Mouse (Mus musculus): ENCODE data around the gene Fbxw10.

Gene Fbxw10

DNA sequence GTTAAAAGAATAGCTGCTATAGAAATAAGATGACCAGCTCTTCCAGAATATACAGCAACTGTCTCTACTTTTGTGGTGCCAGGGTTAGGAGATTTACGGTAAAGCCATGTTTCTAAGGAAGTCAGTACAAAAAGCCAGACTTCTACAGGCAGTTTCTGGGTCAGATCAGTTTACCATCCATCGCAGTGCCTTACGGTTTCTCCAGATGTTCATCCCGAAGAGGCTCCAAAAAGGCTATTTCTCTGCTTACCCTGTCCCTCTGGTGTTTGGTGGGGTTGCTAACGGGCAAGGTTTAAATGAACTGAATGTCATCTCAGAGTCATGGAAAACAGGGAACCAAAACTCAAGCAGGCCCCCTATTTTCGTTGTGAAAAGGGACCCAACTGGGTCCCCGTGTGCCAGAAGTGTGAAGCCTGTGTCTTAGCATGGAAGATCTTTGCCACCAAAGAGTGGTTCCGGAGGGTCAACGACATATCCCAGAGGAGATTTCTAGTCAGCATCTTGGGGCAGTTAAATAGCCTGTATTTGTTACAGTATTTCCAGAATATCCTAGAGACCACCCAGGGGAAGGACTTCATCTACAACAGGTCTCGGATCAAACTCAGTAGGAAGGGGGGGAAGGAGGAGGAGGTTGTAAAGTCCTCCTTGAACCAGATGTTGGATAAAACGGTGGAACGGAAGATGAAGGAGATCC lies at the start of gene Fbxw10:
Gene Fbxw10, plus strand, starts transcription at position 109 of the 694 bp plus-strand sequence.
- peak; percentile 54 for DNase-seq (ENCODE audit: low read depth, low spot score)

DNA sequence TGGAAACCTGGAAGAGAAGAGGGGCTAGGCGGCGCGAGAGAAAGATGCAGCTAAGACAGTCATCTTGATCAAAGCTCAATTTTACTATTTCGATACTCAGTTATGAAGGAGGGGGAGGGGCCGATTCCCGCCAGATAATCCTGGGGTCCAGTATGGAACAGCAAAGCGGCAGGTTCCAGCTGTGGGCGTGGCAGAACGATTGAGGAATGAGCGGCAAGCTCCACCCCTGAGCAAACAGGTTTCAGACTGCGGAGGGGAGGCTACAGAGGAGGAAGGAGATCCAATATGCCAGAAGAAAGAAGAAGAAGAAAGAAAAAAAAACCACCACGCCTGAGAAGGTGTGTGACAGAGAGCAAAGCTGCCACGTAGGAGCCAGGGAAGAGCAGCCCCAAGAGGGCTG lies 42.8 kb upstream of the Fbxw10 start:
- peak; percentile 66 for DNase-seq (ENCODE audit: low read depth, low spot score)

DNA sequence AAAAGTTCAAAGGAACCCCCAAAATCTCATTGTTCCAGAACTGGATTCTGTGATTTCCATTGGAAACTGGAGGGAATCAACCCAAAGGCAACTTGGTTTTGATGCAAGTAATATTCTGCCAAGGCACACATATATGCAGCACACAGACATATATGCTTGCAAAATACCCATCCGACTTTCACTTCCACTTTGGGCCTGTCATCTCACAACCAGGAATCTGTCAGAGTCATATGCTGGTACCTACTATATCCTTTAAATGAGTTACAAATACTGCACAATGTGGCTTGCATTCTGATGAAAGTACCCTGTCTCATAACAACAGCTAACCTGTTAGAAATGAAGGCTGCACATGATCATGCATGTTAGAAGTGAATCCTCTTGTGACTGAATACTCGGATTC lies 38.9 kb upstream of the Fbxw10 start:
- no peak for DNase-seq (ENCODE audit: low read depth, low spot score)

DNA sequence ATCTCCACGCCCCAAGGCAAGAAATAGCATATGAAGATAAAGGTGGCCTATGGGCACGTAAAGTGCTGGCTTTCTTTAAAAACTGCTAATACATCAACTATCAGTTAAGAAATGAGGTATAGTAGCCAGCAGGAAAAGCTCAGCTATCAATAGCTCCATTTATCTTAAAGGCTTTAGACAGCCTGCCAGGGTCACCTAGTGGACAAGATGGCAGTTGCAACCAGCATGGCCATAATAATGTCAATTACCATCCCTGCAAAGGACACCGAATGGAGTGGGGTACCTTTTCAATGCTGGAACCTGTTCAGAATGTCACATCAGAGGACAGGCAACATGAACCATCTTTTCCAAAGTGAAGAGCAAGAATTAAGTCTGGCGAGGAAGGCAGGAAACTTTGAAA lies 37.7 kb upstream of the Fbxw10 start:
- DNase-seq (ENCODE audit: low read depth, low spot score), result no peak

DNA sequence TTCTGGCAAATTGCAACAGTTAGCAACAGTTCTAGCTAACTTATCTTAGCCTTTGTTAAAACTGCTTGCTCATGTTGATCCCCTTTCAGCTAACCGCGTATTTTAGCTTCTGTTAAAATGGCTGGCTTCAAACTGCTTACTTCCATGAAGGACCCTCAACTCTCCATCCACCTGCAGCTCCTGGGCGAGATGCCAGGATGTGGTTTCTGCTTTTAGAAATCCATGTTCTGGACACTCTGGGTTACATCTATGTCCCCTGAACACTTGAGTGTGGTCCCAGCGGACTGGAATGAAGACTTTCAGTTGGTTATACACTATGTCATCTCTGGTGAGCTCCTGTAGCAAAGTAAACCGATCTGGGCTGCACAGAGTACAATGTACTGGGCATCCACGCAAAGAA lies 34.6 kb upstream of the Fbxw10 start:
- no peak for DNase-seq (ENCODE audit: low read depth, low spot score)

DNA sequence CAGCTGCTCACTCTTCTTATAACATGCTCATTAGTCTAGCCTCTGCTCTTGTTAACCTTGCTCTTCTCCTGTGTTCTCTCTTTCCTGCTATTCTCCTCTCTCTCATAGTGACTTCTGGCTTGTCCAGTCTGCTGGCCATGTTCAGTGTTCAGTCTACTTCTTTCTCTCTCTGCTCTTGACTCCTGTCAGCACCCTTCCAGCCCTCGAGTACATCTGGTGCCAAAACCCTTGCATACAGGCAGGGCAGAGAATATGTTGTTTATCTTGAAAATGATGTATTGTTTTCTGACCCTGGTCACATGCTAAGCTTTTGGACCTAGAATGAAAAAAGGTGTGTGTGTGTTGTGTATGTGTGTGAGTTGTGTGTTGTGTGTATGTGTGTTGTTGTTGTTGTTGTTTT lies 33.4 kb upstream of the Fbxw10 start:
- no peak for DNase-seq (ENCODE audit: low read depth, low spot score)

DNA sequence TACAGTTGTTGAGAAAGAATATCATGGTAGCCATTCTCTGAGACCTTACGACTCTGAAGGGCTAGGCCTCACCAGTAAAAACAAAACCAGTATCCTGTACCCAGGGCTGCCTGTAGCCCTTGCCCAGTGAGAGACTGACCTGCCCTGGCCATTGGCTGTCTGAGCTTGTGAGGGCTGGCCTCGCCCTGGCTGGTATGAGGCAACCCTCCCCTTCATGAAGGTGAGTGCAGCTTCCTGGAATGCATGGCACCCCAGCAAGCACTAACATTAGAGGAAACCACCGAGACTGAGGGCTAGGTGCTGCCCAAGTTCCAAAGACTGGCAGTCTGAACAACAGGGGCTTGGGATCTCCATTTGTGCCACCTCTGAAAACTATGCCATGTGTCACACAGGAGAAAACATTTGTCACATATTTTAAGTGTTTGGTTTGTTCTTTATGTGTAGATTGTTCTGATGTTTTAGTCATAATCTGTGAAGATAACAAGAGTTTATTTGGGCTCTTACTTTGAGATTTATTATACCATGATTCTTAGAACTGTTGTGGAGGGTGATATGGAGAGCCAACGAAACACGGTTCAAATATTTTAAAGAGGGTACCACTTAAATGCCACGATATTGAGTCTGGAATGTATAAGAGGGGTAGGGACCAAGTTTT lies 32.8 kb upstream of the Fbxw10 start:
- no peak for DNase-seq (ENCODE audit: low read depth, low spot score)

DNA sequence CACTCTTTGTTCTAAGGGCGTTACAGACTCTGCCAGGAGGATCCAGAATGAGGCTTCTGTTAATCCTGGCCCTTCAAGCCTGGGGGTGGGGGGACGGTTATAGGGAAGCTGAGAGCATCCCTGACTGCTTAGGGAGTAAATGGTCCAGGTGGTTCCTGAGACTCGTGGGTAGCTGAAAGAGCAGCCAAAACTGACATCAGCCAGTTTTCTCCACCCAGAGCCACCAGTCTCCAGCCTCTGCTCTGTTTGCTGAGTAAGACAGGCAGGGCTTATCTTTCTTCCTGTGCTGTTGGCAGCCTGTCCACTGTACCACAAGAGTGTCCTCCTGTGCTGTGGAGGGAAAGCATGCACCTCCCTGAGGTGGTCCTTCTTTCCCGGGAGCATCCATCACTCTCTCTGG lies 32.2 kb upstream of the Fbxw10 start:
- DNase-seq (ENCODE audit: low read depth, low spot score), result no peak

DNA sequence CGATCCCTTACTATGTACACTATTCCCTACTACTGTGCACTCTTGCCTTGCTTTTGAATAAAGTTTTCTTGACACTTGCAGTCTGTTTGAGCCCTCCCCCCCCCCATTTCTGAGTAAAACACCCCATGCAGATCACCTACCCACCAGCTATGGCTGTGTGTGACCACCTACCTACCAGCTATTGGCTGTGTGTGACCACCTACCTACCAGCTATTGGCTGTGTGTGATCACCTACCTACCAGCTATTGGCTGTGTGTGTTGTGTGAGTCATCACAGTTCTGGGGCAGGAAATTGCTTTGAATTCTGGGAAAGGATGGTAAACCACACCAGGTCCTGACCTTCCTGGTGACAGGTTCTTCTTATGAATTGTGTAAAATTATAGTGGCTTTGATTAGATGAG lies 31.4 kb upstream of the Fbxw10 start:
- DNase-seq (ENCODE audit: low read depth, low spot score), result no peak

DNA sequence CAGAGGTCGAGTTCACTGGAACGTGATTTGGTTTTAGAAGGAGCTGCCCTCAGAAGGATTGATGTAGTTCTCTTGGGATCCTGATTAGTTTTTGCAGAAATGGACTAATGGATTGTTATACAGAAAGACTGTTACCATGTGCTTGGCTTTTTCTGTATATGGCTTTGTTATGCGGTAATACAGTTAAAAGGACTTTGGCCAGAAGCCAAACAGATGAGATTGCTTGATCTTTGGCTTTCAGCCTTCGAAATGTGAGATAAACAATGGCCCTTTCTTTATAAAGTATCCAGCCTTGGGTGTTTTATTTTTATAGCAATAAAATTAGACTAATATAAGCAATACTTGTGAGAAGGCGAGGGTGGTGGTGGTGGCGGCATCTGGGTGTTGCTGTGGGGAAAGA lies 30.3 kb upstream of the Fbxw10 start:
- no peak for DNase-seq (ENCODE audit: low read depth, low spot score)

DNA sequence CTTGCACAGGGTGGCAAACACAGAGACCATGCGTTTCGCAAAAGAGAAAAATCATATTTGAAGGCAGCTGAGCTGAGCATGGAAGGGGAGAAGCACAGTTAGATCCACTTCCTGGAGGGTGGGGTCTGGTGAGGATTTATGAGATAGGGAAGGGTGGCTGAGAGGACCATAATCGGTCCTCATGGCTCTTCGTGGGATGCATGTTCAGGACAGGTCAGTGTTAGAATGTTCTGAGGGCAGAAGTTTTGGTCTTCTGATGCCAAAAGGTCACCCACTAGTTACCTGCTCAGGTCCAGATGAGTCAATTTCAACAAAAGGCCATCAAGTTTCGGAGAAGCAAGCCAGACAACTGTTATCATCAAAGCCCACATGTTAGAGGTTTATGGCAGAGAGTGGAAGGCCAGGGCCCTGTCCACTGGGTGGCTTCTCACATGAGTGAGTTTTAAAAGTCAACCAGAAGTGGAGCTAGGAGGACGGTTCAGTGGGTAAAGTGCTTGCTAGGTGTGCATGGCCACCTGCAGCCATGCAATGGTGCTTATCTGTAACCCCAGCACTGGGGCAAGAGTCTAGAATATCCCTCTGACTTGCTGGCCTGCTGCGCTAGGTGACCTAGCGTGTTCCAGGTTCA lies 27.7 kb upstream of the Fbxw10 start:
- no peak for DNase-seq (ENCODE audit: low read depth, low spot score)

DNA sequence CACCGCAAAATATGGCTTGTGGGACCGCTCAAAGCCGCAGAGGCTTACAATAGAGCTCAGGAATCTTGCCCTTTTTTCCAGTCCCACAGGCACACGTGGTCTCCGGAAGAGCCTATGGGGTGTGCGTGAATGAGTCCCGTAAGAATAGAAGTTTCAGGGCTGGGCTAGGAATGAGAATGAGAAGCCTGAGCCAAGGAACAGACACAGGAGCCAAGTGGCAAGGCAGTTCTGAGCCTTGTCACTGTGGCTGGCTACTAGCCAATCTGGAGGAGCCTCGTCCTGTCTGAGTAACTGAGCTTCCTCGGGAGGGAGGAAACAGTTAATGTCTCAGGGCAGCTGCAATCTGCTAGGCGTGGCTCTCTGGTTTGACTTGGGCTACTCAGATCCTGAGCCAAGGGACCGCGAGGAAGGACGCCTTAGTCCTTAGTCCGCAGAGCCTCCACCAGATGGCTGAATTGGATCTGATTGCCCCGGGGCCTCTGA lies 26.8 kb upstream of the Fbxw10 start, which contains the start of gene Trim16:
Gene Trim16, plus strand, starts transcription at position 173 of the 483 bp plus-strand sequence.
- DNase-seq (ENCODE audit: low read depth, low spot score), result peak; percentile 92

DNA sequence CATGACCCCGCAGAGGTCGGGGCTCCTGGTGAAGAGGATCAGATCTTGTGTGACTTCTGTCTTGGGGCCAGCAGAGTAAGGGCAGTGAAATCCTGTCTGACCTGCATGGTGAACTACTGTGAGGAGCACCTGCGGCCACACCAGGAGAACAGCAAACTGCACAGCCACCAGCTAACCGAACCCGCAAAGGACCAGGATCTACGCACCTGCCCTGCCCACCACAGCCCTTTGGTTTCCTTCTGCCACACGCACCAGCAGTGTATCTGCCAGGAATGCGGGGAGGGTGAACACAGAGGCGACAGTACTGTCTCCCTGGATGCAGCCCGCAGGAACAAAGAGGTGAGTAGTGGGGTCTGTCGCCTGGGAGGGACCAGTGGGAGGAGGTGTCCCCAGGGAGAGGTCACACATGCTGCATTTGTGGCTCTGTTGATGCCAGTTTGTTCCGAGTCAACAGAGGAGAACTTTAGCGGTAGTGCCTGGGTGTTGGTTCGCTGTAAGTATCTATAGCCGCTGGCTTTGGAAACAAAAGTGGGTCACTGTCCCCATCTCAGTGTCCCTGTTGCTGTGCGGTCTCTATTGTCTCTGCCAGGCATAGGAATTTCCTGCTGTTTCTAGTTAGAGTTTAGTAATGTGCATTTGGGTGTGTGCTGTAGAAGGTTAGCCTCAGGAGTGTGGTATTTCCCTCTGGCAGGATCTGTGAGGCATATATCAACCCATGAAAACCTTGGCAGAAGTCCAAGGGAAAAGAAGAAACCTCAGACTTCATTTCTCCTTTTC lies 26.0 kb upstream of the Fbxw10 start:
- peak; percentile 34 for DNase-seq (ENCODE audit: low read depth, low spot score)

DNA sequence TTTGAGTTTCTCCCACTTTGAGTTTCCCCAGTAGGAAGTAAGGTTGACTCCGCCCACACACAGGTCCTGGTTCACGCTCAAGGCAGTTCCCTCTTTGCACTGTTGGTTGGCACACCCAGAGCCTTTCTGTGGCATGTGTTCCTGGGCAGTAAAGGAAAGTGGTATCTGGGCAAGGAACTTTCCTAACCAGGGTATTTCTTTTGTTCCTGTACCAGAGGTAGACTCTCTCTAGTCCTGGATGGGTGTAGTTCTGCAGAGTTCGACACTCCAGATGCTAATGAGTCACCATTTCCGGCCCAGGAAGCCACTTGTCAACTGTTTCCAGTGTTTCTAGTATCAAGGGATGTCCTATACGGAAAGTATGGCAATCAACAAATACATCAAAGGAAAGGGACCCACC lies 25.0 kb upstream of the Fbxw10 start:
- DNase-seq (ENCODE audit: low read depth, low spot score), result peak; percentile 62

DNA sequence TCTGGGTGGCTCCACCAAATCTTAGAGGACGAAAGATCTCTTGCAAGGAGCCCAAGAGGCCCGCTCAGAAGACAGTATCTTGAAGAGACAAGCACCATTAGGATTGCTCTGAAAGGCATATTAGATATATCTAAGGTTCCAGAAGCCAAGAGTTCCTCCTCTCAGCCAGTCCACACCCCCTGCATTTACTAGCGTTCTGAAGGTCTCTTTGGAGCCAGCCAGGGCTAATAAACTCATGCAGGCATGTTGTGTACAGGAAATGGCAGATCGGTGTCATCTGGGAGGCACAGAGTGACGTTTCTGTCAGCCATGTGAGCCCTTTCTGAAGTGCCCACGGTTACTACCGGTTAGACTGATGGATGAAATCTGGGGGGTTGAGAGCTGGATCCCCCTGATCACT lies 22.7 kb upstream of the Fbxw10 start:
- DNase-seq (ENCODE audit: low read depth, low spot score), result peak; percentile 30

DNA sequence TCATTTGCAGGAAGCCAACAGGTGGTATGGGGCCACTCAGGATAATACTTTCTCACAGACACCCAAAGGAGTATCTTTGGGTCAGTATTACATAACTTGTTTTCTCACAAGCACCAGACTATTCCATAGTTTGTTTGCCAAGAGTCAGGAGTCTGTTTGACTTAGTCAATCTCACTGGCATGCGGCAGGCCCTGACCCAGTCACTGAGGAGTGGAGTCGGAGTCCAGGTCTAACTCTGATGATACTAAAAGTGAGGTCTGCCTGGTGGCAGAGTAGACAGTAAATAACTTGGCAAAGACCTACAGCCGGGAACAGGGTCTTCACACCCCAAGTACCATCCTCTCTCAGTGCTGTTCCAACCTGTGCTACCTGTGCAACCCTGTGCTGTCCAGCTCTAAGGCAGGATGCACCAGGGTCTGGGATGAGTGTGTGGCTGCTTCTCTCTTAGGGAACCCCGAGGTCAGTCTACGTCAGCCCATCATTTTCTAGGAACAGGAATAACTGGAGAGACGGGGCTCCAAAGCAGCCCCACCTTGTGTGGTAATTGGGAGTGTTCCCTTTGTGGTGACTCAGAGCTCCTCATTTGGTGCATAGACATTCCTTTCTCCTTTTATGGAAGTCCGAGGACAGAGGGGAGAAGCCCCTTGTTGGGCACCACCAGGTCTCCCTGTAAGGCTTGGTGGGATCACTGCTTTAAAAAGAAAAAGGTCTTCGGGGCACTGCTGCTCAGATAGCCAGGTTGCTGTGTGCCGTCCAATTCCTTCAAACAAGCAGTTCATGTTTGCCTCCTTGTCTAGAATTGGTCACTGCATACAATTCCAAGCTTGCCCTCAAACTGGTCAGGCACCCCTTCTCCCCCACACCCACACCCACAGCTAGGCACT lies 21.4 kb upstream of the Fbxw10 start:
- DNase-seq (ENCODE audit: low read depth, low spot score), result no peak

DNA sequence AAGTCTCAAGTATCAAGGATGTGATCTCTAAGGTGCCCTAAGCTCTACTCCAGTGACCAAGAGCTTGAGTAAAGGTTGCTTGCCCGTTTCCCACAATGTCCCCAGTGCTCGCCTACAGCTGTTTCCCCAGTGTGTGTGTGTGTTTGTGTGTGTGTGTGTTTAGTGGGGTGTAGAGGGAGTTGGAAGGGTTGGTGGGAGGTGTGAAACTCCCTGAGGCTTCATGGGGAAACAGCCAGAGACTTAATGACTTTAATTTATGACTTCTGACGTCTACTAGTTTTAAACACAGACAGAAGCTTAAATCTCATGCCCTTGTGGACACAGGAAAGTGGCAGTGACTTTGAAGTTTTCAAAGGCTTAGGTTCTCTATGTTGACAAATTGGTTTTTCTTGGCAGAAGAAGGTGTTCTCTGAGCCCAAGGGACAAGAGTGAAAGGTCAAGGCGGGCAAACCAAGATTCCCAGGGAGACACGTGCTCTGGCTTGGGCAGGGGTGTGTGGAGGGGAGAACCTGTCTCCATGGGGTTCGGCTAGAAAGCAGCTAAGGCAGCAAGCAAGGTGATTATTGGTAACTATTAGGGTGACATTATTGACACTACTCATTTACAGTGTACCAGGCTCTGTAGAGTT lies 20.6 kb upstream of the Fbxw10 start:
- DNase-seq (ENCODE audit: low read depth, low spot score), result no peak

DNA sequence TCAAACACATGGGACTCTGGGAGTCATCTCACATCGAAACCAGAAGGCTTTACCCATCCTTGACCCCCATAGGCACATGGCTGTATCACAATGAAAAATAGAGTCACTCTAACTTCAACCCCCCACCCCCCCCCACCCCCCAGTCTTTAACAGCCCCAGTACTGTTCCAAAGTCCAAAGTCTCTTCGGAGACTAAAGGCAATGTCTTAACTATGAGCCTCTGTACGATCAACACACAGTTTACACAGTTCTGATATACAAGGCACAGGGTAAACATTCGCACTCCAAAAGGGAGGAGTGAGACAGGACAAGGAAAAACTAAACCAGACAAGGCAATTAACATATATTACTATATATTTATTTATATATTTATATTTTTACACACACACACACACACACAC lies 19.7 kb upstream of the Fbxw10 start:
- DNase-seq (ENCODE audit: low read depth, low spot score), result no peak

DNA sequence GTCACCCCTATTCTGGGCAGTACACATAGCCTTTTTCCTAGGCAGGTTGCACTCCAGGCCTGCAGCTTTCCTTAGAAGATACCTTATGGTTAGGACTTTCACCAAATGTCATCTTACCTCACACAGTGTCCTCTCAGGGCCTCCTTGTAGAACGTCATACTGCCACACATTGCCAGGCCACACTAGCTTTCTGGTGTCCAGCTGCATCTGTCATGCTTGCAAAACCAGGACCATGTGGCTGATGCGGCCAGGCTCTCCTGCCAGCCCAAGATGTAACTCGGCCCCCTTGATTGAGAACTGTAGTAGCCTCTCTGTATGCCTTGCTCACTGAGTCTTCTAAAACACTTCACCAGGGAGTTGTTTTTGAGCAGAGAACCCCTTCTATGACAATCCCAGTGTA lies 19.0 kb upstream of the Fbxw10 start:
- DNase-seq (ENCODE audit: low read depth, low spot score), result no peak

DNA sequence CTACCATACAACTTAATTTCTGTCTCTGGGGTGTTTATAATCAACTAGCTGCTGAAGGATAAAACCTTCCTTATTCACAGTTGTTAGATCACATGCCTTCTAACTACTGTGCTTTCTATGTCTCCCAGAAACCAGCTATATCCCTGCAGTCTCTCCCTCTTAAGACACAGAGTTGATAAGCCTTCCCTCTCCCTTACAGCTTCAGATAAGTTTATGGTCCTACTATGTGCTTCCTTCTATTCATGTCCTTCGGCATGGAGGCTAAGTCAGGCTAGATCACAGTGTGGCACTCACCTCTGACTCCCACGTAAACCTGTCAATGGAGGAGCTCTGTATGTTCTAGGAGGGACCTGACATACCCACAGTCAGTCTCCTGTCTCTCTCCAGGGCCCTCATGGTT lies 16.5 kb upstream of the Fbxw10 start:
- no peak for DNase-seq (ENCODE audit: low read depth, low spot score)

DNA sequence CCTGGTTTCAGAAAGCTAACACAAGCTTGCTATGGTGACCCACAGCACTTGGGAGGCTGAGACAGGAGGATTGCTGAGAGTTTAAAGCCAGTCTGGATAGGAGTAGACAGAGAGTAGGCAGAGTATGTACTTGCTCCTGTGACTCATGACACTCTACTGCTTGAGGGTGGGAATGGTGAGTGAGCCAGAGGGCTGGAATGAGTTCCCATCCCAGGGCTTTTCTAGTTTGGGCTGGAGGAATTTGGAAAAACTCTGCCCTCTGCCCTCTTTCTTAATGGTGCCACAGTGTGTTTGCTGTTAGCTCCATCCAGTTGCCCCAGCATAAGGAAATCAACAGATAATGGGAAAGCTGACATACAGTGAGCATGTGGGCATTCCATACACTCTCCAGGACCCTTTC lies 15.0 kb upstream of the Fbxw10 start:
- no peak for DNase-seq (ENCODE audit: low read depth, low spot score)

Measured in ZHBTc4 (cell line).